Comparison of ENCODE assay signal across 8 mouse cellular contexts in the genomic region with DNA sequence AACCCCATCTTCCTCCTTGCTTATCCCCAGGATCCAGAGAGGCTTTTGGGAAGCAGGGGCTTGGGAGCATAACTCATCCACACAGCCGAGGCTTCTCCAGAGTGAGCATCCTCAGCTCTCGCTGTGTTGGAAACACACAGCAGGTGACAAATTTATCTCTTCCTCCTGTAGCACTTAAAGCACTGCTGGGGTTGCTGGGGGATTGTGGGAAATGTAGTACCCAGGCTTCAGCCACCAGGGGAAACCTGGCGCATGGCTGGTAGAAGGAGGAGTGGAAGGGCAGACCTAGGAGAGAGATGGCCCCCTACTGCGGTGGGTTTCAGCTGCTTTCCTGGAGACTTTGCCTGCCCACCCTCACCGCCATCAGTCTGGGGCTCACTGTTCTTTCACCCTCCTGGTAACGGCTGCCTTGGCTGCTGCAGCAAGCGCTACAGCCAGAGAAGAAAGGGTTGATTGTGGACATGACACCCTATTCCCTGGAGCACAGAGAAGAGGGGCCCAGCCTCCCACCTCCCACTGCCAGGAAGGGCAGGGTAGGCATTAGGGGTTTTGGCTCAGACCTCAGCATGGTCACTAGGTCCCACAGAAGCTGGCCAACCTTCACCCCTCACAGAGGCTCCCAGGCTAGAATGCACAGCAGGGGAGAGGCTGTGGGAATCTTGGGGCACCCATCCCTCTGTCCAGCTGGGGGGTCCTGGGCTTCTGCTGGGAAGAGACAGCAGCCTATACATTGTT. TPM values are rescaled to one million over a fixed set of nuclear protein-coding genes. Genes with fewer than 3 reads are reported as not detected.
DNase-seq lines count a peak whose midpoint lies in the region; ATAC-seq lines count a peak whose summit lies in the region.

No protein-coding gene starts in this region.

- H3K4me2 ChIP-seq in kidney, embryonic 14.5 days (replicated peaks; ENCODE audit: low read depth, low read length), result no peak overlapping the region
- no peak overlapping the region; the same call in 1 of the 2 replicates for H3K4me2 ChIP-seq in hindbrain, embryonic 12.5 days (replicated peaks)
- H3K4me2 ChIP-seq in midbrain, embryonic 15.5 days, result peak overlapping the region; percentile 29

- no peak overlapping the region for H3K4me3 ChIP-seq in kidney, embryonic 14.5 days (ENCODE audit: low read length)
- peak overlapping the region; percentile 58 for H3K4me3 ChIP-seq in brown adipose tissue, adult 24 weeks (ENCODE audit: insufficient read depth, low read depth, low read length)
- H3K4me3 ChIP-seq in hindbrain, embryonic 12.5 days, result no peak overlapping the region
- no peak overlapping the region for H3K4me3 ChIP-seq in midbrain, embryonic 15.5 days

- no peaks in the 10 kb centered on the region; the same call in 1 of the 2 replicates for H3K9me3 ChIP-seq in kidney, embryonic 14.5 days (ENCODE audit: control insufficient read depth, low read length)
- no peaks in the 10 kb centered on the region; the same call in 1 of the 2 replicates for H3K9me3 ChIP-seq in hindbrain, embryonic 12.5 days (replicated peaks)
- no peaks in the 10 kb centered on the region for H3K9me3 ChIP-seq in midbrain, embryonic 15.5 days

- H3K27me3 ChIP-seq in kidney, embryonic 14.5 days (ENCODE audit: control insufficient read depth, insufficient read depth, low read length), result no peaks in the 10 kb centered on the region
- no peaks in the 10 kb centered on the region for H3K27me3 ChIP-seq in hindbrain, embryonic 12.5 days
- H3K27me3 ChIP-seq in midbrain, embryonic 15.5 days (replicated peaks), result no peaks in the 10 kb centered on the region

- 0 out of 2 replicates have a peak, but pooled peaks cover 5% of the 10 kb centered on the region for H3K4me1 ChIP-seq in kidney, embryonic 14.5 days (ENCODE audit: control insufficient read depth, insufficient read depth, low read length)
- H3K4me1 ChIP-seq in brown adipose tissue, adult 24 weeks (ENCODE audit: control insufficient read depth, insufficient read depth, insufficient read length, low read length), result peaks cover 32% of the 10 kb centered on the region
- H3K4me1 ChIP-seq in hindbrain, embryonic 12.5 days, result peaks cover 35% of the 10 kb centered on the region
- peaks cover 17% of the 10 kb centered on the region for H3K4me1 ChIP-seq in midbrain, embryonic 15.5 days

- H3K27ac ChIP-seq in kidney, embryonic 14.5 days (ENCODE audit: low read depth, low read length), result no peak overlapping the region
- peak overlapping the region; percentile 56 for H3K27ac ChIP-seq in brown adipose tissue, adult 24 weeks (replicated peaks; ENCODE audit: low read depth, low read length)
- no peak overlapping the region for H3K27ac ChIP-seq in hindbrain, embryonic 12.5 days
- no peak overlapping the region for H3K27ac ChIP-seq in midbrain, embryonic 15.5 days

- no peaks in the 10 kb centered on the region for H3K36me3 ChIP-seq in kidney, embryonic 14.5 days (ENCODE audit: control insufficient read depth, insufficient read depth, low read length)
- H3K36me3 ChIP-seq in hindbrain, embryonic 12.5 days, result no peaks in the 10 kb centered on the region
- no peaks in the 10 kb centered on the region for H3K36me3 ChIP-seq in midbrain, embryonic 15.5 days (replicated peaks)

- no peak overlapping the region for H3K9ac ChIP-seq in kidney, embryonic 14.5 days (ENCODE audit: low read depth, low read length)
- H3K9ac ChIP-seq in hindbrain, embryonic 12.5 days, result no peak overlapping the region; the same call in 1 of the 2 replicates
- H3K9ac ChIP-seq in midbrain, embryonic 15.5 days, result no peak overlapping the region

- ATAC-seq in kidney, embryonic 14.5 days (ENCODE audit: low FRiP score, low TSS enrichment), result 0 out of 2 replicates have a peak, but pooled peaks have one; percentile 63
- peak; percentile 39; the same call in 1 of the 2 replicates for ATAC-seq in hindbrain, embryonic 12.5 days (ENCODE audit: low FRiP score)
- peak; percentile 57 for ATAC-seq in midbrain, embryonic 15.5 days (replicated peaks)

- WGBS in kidney, embryonic 14.5 days, result 21% methylated on average over 7 of the region's 7 CpGs
- WGBS in hindbrain, embryonic 12.5 days, result 8% methylated on average over 6 of the region's 7 CpGs
- 23% methylated on average over 7 of the region's 7 CpGs for WGBS in midbrain, embryonic 15.5 days

- DNase-seq in kidney, adult 8-10 months, result no peak
- no peak for DNase-seq in adrenal gland, adult 2 months
- no peak for DNase-seq in gastrocnemius, adult 8-10 months (ENCODE audit: low spot score in 2 of 2)
- no peak for DNase-seq in adrenal gland, postnatal 25 days

RNA-seq across cellular contexts. Expression of gene Prelp, which starts 3.1 kb away (rescaled TPM):
- 0.39 and 0.84 TPM in 2 replicates for polyA plus RNA-seq in kidney, embryonic 14.5 days (2014; fragmentation: Nextera tagmentation; extraction: Ambion mirVana)
- polyA plus RNA-seq in brown adipose tissue, adult 24 weeks (2012; ENCODE audit: insufficient read depth, insufficient read length, missing spikeins), result 237 and 366 TPM in 2 replicates
- polyA plus RNA-seq in hindbrain, embryonic 12.5 days (2016; fragmentation: Nextera tagmentation; extraction: Ambion mirVana), result 7.2 and 10.5 TPM in 2 replicates
- 8.4 and 9.5 TPM in 2 replicates for polyA plus RNA-seq in midbrain, embryonic 15.5 days (2015; fragmentation: Nextera tagmentation; extraction: Ambion mirVana)
- 10 to 100 TPM; 54.7 to 70.2 TPM for total RNA-seq in adrenal gland, adult 2 months (2021)
- 30.6 and 44.4 TPM in 2 replicates for polyA plus RNA-seq in adrenal gland, adult 2 months (2012; rRNA removed)
- 10 to 100 TPM; 11.0 to 30.6 (median 17.9) TPM for total RNA-seq in gastrocnemius, adult 8-10 months (2022)
- 38.0 and 39.8 TPM in 2 replicates for total RNA-seq in adrenal gland, postnatal 25 days (2021)

RNA-seq across cellular contexts. Expression of gene Optc, which starts 16.5 kb away (rescaled TPM):
- polyA plus RNA-seq in kidney, embryonic 14.5 days (2014; fragmentation: Nextera tagmentation; extraction: Ambion mirVana), result 0.26 TPM in 1 of 2 replicates, not detected in the other
- not detected in 2 replicates for polyA plus RNA-seq in brown adipose tissue, adult 24 weeks (2012; ENCODE audit: insufficient read depth, insufficient read length, missing spikeins)
- polyA plus RNA-seq in hindbrain, embryonic 12.5 days (2016; fragmentation: Nextera tagmentation; extraction: Ambion mirVana), result 2.0 and 4.0 TPM in 2 replicates
- 2.8 and 3.7 TPM in 2 replicates for polyA plus RNA-seq in midbrain, embryonic 15.5 days (2015; fragmentation: Nextera tagmentation; extraction: Ambion mirVana)
- total RNA-seq in adrenal gland, adult 2 months (2021), result 1 to 10 TPM in 1 of 2 experiments, under 1 TPM in 1; 0.98 to 1.0 TPM
- 0.83 and 1.3 TPM in 2 replicates for polyA plus RNA-seq in adrenal gland, adult 2 months (2012; rRNA removed)
- total RNA-seq in gastrocnemius, adult 8-10 months (2022), result under 1 TPM in 1 of 4 experiments, not detected in 3; 0.29 TPM
- total RNA-seq in adrenal gland, postnatal 25 days (2021), result 1.0 and 1.2 TPM in 2 replicates
